Mouse (Mus musculus) stomach, postnatal 0 days (tissue): Measurements from ENCODE around the gene Pbx4.

Experiments used
- CTCF ChIP-seq: IDR thresholded peaks from 2 replicates; pipeline ENCODE4 v1.5.1; 2016; ENCODE audit warnings: antibody characterized with exemption, low read depth, mild to moderate bottlenecking, moderate library complexity
- EP300 ChIP-seq: optimal IDR thresholded peaks from 2 replicates; pipeline ENCODE3; 2016; ENCODE audit warnings: antibody characterized with exemption

GRCm38 (mm10) chr8:69832298-69832853 lies at the start of gene Pbx4:
- TF ChIP-seq CTCF: peak; percentile 54
- TF ChIP-seq EP300: no peak
